Mouse (Mus musculus): Measurements from ENCODE around the gene Leap2.

DNA sequence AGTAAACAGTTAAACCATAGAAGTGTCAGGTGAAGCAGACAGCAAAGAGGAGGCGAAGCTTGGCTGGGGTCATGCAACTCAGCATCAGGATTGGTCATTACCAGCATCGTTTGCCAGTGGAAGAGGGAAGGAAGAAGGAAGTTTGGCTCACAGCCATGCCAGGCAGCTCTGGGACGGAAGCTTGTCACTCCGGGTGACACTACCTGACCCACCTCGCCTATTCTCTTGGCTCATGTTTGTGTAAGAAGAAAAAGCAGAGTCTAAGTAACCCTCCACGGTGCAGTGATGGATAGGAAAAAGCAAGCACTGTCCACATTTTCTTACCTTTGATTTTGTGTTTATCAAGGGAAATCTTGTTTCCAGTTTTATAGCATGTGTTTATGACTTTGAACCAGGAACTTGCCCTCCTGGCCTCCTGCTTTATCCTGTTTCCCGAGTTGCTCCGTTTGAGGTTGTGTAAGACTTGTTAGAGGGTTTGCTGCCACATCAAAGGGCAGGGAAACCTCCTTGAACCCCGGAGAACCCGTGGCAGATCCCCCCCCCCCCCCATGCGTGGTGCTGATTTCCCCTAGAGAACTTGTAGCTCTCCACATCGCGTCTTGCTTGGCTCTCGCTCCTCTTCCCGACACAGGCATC is 27.2 kb upstream of the Leap2 start:
- no peak for TF ChIP-seq CTCF (IDR thresholded peaks at IDR 0.05; ENCODE audit: borderline replicate concordance, extremely low read depth, insufficient read depth, insufficient read length)
- TF ChIP-seq POLR2A (IDR thresholded peaks at IDR 0.05; ENCODE audit: borderline replicate concordance, extremely low read depth, insufficient read depth, insufficient read length, poor library complexity, severe bottlenecking), result no peak

All from brain, embryonic 14.5 days (tissue).